Mouse (Mus musculus): ENCODE results near the gene Sgsm1. TPM values are rescaled to one million over a fixed set of nuclear protein-coding genes. Genes with fewer than 3 reads are reported as not detected.

The Sgsm1 gene
- polyA plus RNA-seq, 1 experiment: not detected

GRCm38 (mm10) chr5:113199772-113200134, 110.8 kb downstream of the Sgsm1 start:
- H3K4me3 ChIP-seq (replicated peaks): no peak overlapping the region
- H3K4me1 ChIP-seq: no peaks in the 10 kb centered on the region; the same call in 1 of the 2 replicates
- H3K36me3 ChIP-seq (replicated peaks; ENCODE audit: low read length): no peaks in the 10 kb centered on the region
- TF ChIP-seq GATA1 (IDR thresholded peaks at IDR 0.05; ENCODE audit: borderline replicate concordance, low read length) (no peak), FLI1 (IDR thresholded peaks at IDR 0.05; ENCODE audit: low read length) (no peak)
- peaks cover 18% of the 10 kb centered on the region for H3K9me3 ChIP-seq
- H3K27me3 ChIP-seq (replicated peaks): peaks cover 81% of the 10 kb centered on the region

GRCm38 (mm10) chr5:113199126-113199771, 111.3 kb downstream of the Sgsm1 start:
- no peaks in the 10 kb centered on the region for H3K36me3 ChIP-seq (replicated peaks; ENCODE audit: low read length)
- H3K27me3 ChIP-seq (replicated peaks): peaks cover 80% of the 10 kb centered on the region
- H3K4me1 ChIP-seq: no peaks in the 10 kb centered on the region
- no peak for TF ChIP-seq GATA1 (IDR thresholded peaks at IDR 0.05; ENCODE audit: borderline replicate concordance, low read length)
- TF ChIP-seq FLI1 (IDR thresholded peaks at IDR 0.05; ENCODE audit: low read length): no peak
- H3K4me3 ChIP-seq (replicated peaks): no peak overlapping the region
- H3K9me3 ChIP-seq: peaks cover 18% of the 10 kb centered on the region

GRCm38 (mm10) chr5:113196916-113197794, 113.4 kb downstream of the Sgsm1 start:
- Histone ChIP-seq H3K9me3 (no peaks in the 10 kb centered on the region), H3K27me3 (replicated peaks) (peaks cover 85% of the 10 kb centered on the region), H3K36me3 (replicated peaks; ENCODE audit: low read length) (no peaks in the 10 kb centered on the region), H3K4me3 (replicated peaks) (no peak overlapping the region), H3K4me1 (no peaks in the 10 kb centered on the region)
- no peak for TF ChIP-seq GATA1 (IDR thresholded peaks at IDR 0.05; ENCODE audit: borderline replicate concordance, low read length)
- no peak for TF ChIP-seq FLI1 (IDR thresholded peaks at IDR 0.05; ENCODE audit: low read length)

- H3K27me3 ChIP-seq (replicated peaks): peaks cover 89% of the 10 kb centered on the region
- no peaks in the 10 kb centered on the region; the same call in 1 of the 2 replicates for H3K4me1 ChIP-seq
- H3K4me3 ChIP-seq (replicated peaks): no peak overlapping the region
- H3K9me3 ChIP-seq: no peaks in the 10 kb centered on the region
- TF ChIP-seq GATA1 (IDR thresholded peaks at IDR 0.05; ENCODE audit: borderline replicate concordance, low read length) (no peak), FLI1 (IDR thresholded peaks at IDR 0.05; ENCODE audit: low read length) (no peak)
- no peaks in the 10 kb centered on the region for H3K36me3 ChIP-seq (replicated peaks; ENCODE audit: low read length)
Measured at GRCm38 (mm10) chr5:113195907-113196306, 114.7 kb downstream of the Sgsm1 start.

GRCm38 (mm10) chr5:113195451-113195850, 115.1 kb downstream of the Sgsm1 start:
- Histone ChIP-seq H3K4me1 (peaks cover 3% of the 10 kb centered on the region; the same call in 1 of the 2 replicates), H3K27me3 (replicated peaks) (peaks cover 91% of the 10 kb centered on the region), H3K9me3 (no peaks in the 10 kb centered on the region), H3K4me3 (replicated peaks) (no peak overlapping the region), H3K36me3 (replicated peaks; ENCODE audit: low read length) (no peaks in the 10 kb centered on the region)
- TF ChIP-seq GATA1 (IDR thresholded peaks at IDR 0.05; ENCODE audit: borderline replicate concordance, low read length): no peak
- no peak for TF ChIP-seq FLI1 (IDR thresholded peaks at IDR 0.05; ENCODE audit: low read length)

- H3K9me3 ChIP-seq: no peaks in the 10 kb centered on the region
- H3K27me3 ChIP-seq (replicated peaks): peaks cover 93% of the 10 kb centered on the region
- TF ChIP-seq GATA1 (IDR thresholded peaks at IDR 0.05; ENCODE audit: borderline replicate concordance, low read length): no peak
- TF ChIP-seq FLI1 (IDR thresholded peaks at IDR 0.05; ENCODE audit: low read length): no peak
- H3K4me3 ChIP-seq (replicated peaks): no peak overlapping the region
- peaks cover 5% of the 10 kb centered on the region; the same call in 1 of the 2 replicates for H3K4me1 ChIP-seq
- no peaks in the 10 kb centered on the region for H3K36me3 ChIP-seq (replicated peaks; ENCODE audit: low read length)
Measured at GRCm38 (mm10) chr5:113193762-113194161, 116.8 kb downstream of the Sgsm1 start.

Other genes with a start within 250 kb of the Sgsm1 start
- not detected in 2 replicates for gene Crybb2, start 240.7 kb downstream of the Sgsm1 start, polyA plus RNA-seq (2012; ENCODE audit: insufficient read depth, low replicate concordance)
- gene Crybb3, start 229.2 kb downstream of the Sgsm1 start, polyA plus RNA-seq (2012; ENCODE audit: insufficient read depth, low replicate concordance): 1.6 and 3.5 TPM in 2 replicates
- gene 2900026A02Rik, start 89.5 kb downstream of the Sgsm1 start, polyA plus RNA-seq (2012; ENCODE audit: insufficient read depth, low replicate concordance): 1.5 and 1.7 TPM in 2 replicates
- not detected in 2 replicates for gene Tmem211, start 83.9 kb downstream of the Sgsm1 start, polyA plus RNA-seq (2012; ENCODE audit: insufficient read depth, low replicate concordance)
- gene Aym1, start 46.5 kb upstream of the Sgsm1 start, polyA plus RNA-seq (2012; ENCODE audit: insufficient read depth, low replicate concordance): not detected in 2 replicates
- not detected in 2 replicates for gene Wscd2, start 179.5 kb upstream of the Sgsm1 start, polyA plus RNA-seq (2012; ENCODE audit: insufficient read depth, low replicate concordance)

Data from megakaryocyte, embryonic 14.5 days (primary cell).